Mouse (Mus musculus) midbrain, postnatal 0 days (tissue): ENCODE results near the gene Pde9a. TPM values are rescaled to one million over a fixed set of nuclear protein-coding genes. Genes with fewer than 3 reads are reported as not detected.

Experiments used
- ATAC-seq: fragments of 200-750 bp; cut with Nextera tagmentation; 2 replicates; pipeline ENCODE4 v1.8.0; 2017; ENCODE audit warnings: moderate number of reproducible peaks, mild to moderate bottlenecking, moderate TSS enrichment, moderate library complexity; ENCODE audit not compliant: low FRiP score
- DNase-seq: peaks from one replicate; pipeline ENCODE4 v3.0.0-alpha.2; 2015; ENCODE audit warnings: low spot score
- H3K27ac ChIP-seq: fragments of 300-500 bp; sonication (generic); 2 replicates; pipeline ENCODE4 v1.5.1; 2014; ENCODE audit warnings: low read depth, mild to moderate bottlenecking, low read length, mixed read lengths
- H3K27me3 ChIP-seq: fragments of 300-500 bp; sonication (generic); 2 replicates; pipeline ENCODE4 v1.6.1; 2014; ENCODE audit warnings: low read length, control low read depth, mixed read lengths; ENCODE audit not compliant: insufficient read depth
- H3K36me3 ChIP-seq: fragments of 300-500 bp; sonication (generic); 2 replicates; pipeline ENCODE4 v1.6.1; 2014; ENCODE audit warnings: low read length, control low read depth, mixed read lengths; ENCODE audit not compliant: insufficient read depth
- H3K4me1 ChIP-seq: fragments of 300-500 bp; sonication (generic); 2 replicates; pipeline ENCODE4 v1.6.1; 2014; ENCODE audit warnings: mild to moderate bottlenecking, control low read depth, antibody characterized with exemption, low read length, mixed read lengths; ENCODE audit not compliant: insufficient read depth
- H3K4me2 ChIP-seq: fragments of 300-500 bp; sonication (generic); 2 replicates; pipeline ENCODE4 v1.6.1; 2014; ENCODE audit warnings: low read depth, mild to moderate bottlenecking, low read length, mixed read lengths; ENCODE audit not compliant: poor library complexity, severe bottlenecking
- H3K4me3 ChIP-seq: fragments of 300-500 bp; sonication (generic); 2 replicates; pipeline ENCODE4 v1.5.1; 2014; ENCODE audit warnings: low read depth, mild to moderate bottlenecking, low read length, moderate library complexity
- H3K9ac ChIP-seq: fragments of 300-500 bp; sonication (generic); replicated peaks from 2 replicates; pipeline ENCODE4 v1.6.1; 2014; ENCODE audit warnings: mild to moderate bottlenecking, low read length, moderate library complexity, mixed read lengths; ENCODE audit not compliant: poor library complexity, severe bottlenecking
- H3K9me3 ChIP-seq: fragments of 300-500 bp; sonication (generic); 2 replicates; pipeline ENCODE4 v1.6.1; 2016; ENCODE audit warnings: low read length, control low read depth
- CTCF ChIP-seq: IDR thresholded peaks from 2 replicates; pipeline ENCODE4 v1.5.1; 2016; ENCODE audit warnings: antibody characterized with exemption, mild to moderate bottlenecking
- WGBS: fragments of 180-500 bp; shearing (Covaris S2); extraction: QIAGEN DNeasy Blood & Tissue Kit; methylation state at CpG from one replicate; pipeline ENCODE4 v1.1.7; 2014; 5-methylcytosine and 5-hydroxymethylcytosine counted together
- polyA plus RNA-seq: library from polyadenylated mRNA; unstranded; fragments of >200 nt; fragmentation: Nextera tagmentation; extraction: Ambion mirVana; gene quantifications from 2 replicates; pipeline ENCODE4 v1.2.1, GENCODE M21; 2015
- total RNA-seq: library from RNA; depleted of rRNA; stranded (reverse); fragments of >200 nt; gene quantifications from 2 replicates; pipeline ENCODE4 v1.2.3, GENCODE M21; 2014

Pde9a gene
- total and polyA plus RNA-seq, 2 experiments from 2014 or later, result 32.2 to 40.2 TPM

DNA sequence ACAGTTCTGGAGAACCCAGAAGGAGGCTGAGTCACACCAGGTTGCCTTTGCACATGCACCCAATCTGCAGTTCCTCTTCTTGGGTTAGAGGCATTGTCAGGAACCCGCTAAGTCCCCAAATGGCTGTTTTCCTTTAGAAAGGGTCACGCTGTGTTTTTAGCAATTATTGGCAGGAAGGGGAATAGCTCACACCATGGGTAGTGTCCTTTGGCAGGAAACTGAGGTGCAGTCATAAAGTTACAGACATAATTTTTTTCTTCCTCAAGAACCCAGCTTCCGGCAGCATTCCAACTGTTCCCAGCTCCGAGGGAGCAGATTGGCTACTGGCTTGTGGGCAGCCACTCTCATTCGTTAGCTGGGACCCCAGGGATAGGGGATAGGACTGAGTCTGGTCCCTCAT lies 61.8 kb downstream of the Pde9a start:
- Histone ChIP-seq H3K27me3 (no peaks in the 10 kb centered on the region), H3K9ac (no peak overlapping the region)

DNA sequence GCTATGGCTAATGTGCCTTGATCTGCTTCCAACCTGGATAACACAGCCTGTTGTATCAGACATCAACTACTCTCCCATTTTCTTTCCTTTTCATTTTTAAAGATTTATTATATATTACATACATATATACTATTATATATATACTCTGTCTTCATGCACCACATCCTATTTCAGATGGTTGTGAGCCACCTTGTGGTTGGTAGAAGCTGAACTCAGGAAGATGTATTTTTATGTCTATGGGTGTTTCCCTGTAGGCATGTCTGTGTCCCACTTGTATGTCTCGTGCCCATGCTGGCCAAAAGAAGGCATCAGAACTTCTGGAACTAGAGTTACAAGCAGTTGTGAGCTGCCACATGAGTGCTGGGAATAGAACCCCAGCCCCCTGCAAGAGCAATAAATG lies 62.5 kb downstream of the Pde9a start:
- no peak overlapping the region for H3K9ac ChIP-seq
- WGBS, result 76% methylated on average over 1 of the region's 1 CpGs
- H3K27me3 ChIP-seq, result no peaks in the 10 kb centered on the region
- H3K4me2 ChIP-seq, result no peak overlapping the region
- peaks cover 16% of the 10 kb centered on the region for H3K36me3 ChIP-seq
- DNase-seq, result no peak
- H3K9me3 ChIP-seq, result no peaks in the 10 kb centered on the region
- no peak for ATAC-seq
- peaks cover 2% of the 10 kb centered on the region; the same call in 1 of the 2 replicates for H3K4me1 ChIP-seq
- H3K27ac ChIP-seq, result no peak overlapping the region
- no peak overlapping the region for H3K4me3 ChIP-seq
- TF ChIP-seq CTCF, result peak; percentile 68

More for the DNA sequence above, 61.8 kb downstream of the Pde9a start:
- Histone ChIP-seq H3K4me3 (no peak overlapping the region), H3K4me1 (peaks cover 2% of the 10 kb centered on the region; the same call in 1 of the 2 replicates), H3K9me3 (no peaks in the 10 kb centered on the region), H3K27ac (no peak overlapping the region), H3K36me3 (peaks cover 16% of the 10 kb centered on the region), H3K4me2 (no peak overlapping the region)
- WGBS, result 81% methylated on average over 5 of the region's 5 CpGs
- DNase-seq, result no peak
- no peak for ATAC-seq
- no peak for TF ChIP-seq CTCF

DNA sequence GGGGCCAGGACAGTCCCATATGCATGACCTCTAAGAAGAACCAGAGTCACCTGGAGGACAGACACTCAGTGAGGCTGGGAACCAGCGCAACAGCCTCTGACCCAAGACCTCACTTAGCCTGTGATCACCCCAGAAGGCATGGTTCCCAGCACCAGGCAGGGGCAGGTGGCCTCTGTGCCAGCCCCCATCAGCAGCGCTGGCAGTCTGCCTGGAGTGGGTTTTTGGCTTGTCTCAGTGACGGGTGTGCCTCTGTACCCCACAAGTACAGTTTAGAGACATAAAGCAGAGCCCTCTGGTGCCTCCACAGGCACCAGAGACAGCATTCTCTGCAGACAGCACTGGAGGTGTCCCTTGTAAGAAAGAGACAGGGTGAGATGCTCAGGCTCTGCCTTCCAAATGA lies 64.2 kb downstream of the Pde9a start:
- DNase-seq, result peak; percentile 62
- H3K9me3 ChIP-seq, result no peaks in the 10 kb centered on the region
- WGBS, result 81% methylated on average over 3 of the region's 3 CpGs
- no peak overlapping the region for H3K9ac ChIP-seq
- no peaks in the 10 kb centered on the region for H3K27me3 ChIP-seq
- no peak for TF ChIP-seq CTCF
- no peak overlapping the region for H3K4me3 ChIP-seq
- H3K36me3 ChIP-seq, result peaks cover 20% of the 10 kb centered on the region
- H3K27ac ChIP-seq, result no peak overlapping the region
- no peak for ATAC-seq
- no peak overlapping the region for H3K4me2 ChIP-seq
- peaks cover 2% of the 10 kb centered on the region; the same call in 1 of the 2 replicates for H3K4me1 ChIP-seq

DNA sequence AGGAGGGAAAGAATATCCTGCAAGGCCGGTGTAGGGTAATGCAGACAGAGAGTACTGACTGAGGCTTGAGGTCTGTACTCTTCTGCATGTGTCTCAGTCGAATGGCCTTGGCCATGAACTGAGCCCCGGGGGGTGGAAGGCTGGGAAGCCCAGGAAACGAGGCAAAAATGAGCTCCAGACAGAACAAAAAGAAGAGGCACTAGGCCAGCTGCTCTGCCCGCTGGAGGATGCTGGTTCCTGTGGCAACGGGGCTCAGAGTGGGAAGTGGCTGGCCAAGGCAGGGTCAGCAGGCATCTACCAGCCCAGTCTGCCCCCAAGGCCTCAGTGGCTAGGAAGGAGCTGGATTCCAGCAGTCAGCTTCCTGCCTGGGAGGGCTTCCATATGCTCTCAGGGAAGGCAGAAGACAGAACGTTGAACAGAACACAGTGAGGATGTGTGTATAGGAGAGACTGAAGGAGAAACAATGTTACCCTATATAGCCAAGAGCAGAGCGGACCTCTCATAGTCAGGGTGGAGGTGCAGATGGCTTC lies 65.2 kb downstream of the Pde9a start:
- Histone ChIP-seq H3K4me1 (peaks cover 2% of the 10 kb centered on the region; the same call in 1 of the 2 replicates), H3K27ac (peak overlapping the region; percentile 59), H3K9ac (no peak overlapping the region), H3K36me3 (peaks cover 24% of the 10 kb centered on the region), H3K4me3 (no peak overlapping the region), H3K9me3 (no peaks in the 10 kb centered on the region), H3K4me2 (no peak overlapping the region), H3K27me3 (no peaks in the 10 kb centered on the region)
- TF ChIP-seq CTCF, result no peak
- 29% methylated on average over 8 of the region's 8 CpGs for WGBS
- ATAC-seq (peak; percentile 74), DNase-seq (peak; percentile 84)

DNA sequence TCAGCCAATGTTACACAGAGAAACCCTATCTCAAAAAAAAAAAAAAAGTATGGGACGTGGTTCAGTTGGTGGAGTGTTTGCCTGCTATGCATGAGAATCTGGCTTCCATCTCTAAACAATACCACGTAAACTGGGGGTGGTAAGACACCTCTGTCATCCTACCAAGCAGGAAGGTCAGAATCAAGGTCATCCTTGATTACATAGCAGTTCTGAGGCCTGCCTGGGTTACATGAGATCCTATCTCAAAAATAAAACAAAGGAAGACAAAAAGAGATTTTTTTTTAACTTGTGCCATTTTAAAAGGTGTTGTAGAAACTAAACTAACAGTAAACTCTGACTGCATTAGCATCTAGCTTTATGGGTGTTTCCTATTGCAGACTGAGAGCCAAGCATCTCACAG lies 66.8 kb downstream of the Pde9a start:
- H3K9me3 ChIP-seq, result no peaks in the 10 kb centered on the region
- H3K36me3 ChIP-seq, result peaks cover 20% of the 10 kb centered on the region
- DNase-seq, result no peak
- H3K27me3 ChIP-seq, result no peaks in the 10 kb centered on the region
- no peak for ATAC-seq
- 82% methylated on average over 2 of the region's 2 CpGs for WGBS
- H3K4me1 ChIP-seq, result peaks cover 2% of the 10 kb centered on the region; the same call in 1 of the 2 replicates
- H3K4me2 ChIP-seq, result no peak overlapping the region
- TF ChIP-seq CTCF, result no peak
- no peak overlapping the region for H3K27ac ChIP-seq
- no peak overlapping the region for H3K9ac ChIP-seq
- no peak overlapping the region for H3K4me3 ChIP-seq

DNA sequence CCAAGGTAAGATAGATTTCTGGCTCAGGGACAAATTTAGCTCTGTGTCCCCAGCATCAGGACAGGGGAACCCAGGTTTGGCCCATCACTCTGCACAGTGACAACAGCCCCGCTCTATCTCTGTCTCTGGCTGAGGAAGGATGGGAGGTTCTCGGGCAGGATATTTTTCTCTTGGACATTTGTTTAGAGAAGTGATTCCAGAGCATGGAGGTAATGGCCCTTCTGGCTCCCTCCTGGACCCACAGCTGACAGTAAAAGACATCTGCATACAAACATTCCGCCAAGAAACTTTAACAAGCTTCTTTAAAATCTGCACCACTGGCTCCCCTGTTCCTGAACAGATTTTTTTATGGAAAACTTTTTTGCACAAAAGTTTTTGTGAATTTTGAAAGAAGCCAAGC lies 67.5 kb downstream of the Pde9a start:
- ATAC-seq (no peak), DNase-seq (no peak)
- H3K4me3 ChIP-seq, result no peak overlapping the region
- peaks cover 24% of the 10 kb centered on the region for H3K36me3 ChIP-seq
- TF ChIP-seq CTCF, result no peak
- no peak overlapping the region for H3K4me2 ChIP-seq
- H3K27ac ChIP-seq, result no peak overlapping the region
- no peaks in the 10 kb centered on the region for H3K27me3 ChIP-seq
- H3K9me3 ChIP-seq, result no peaks in the 10 kb centered on the region
- H3K4me1 ChIP-seq, result peaks cover 2% of the 10 kb centered on the region; the same call in 1 of the 2 replicates
- WGBS, result 86% methylated on average over 3 of the region's 3 CpGs
- no peak overlapping the region for H3K9ac ChIP-seq
